Mouse (Mus musculus) stomach, postnatal 0 days (tissue): Measurements from ENCODE around the gene Kif26b. TPM values are rescaled to one million over a fixed set of nuclear protein-coding genes. Genes with fewer than 3 reads are reported as not detected.

Experiments
- ATAC-seq: fragments of 200-750 bp; cut with Nextera tagmentation; 2 replicates; pipeline ENCODE4 v1.8.0; 2017; ENCODE audit not compliant: low FRiP score, low TSS enrichment
- DNase-seq: peaks from one replicate; pipeline ENCODE4 v3.0.0-alpha.2; 2016; ENCODE audit warnings: low spot score
- H3K27ac ChIP-seq: fragments of 300-500 bp; sonication (generic); replicated peaks from 2 replicates; pipeline ENCODE4 v1.5.1; 2014; ENCODE audit warnings: mild to moderate bottlenecking, control low read depth
- H3K27me3 ChIP-seq: fragments of 300-500 bp; sonication (generic); 2 replicates; pipeline ENCODE4 v1.6.1; 2014; ENCODE audit warnings: low read length; ENCODE audit not compliant: control insufficient read depth, insufficient read depth
- H3K36me3 ChIP-seq: fragments of 300-500 bp; sonication (generic); 2 replicates; pipeline ENCODE4 v1.6.1; 2014; ENCODE audit warnings: low read length, mixed read lengths; ENCODE audit not compliant: control insufficient read depth, insufficient read depth
- H3K4me1 ChIP-seq: fragments of 300-500 bp; sonication (generic); replicated peaks from 2 replicates; pipeline ENCODE4 v1.6.1; 2014; ENCODE audit warnings: antibody characterized with exemption; ENCODE audit not compliant: control insufficient read depth, insufficient read depth
- H3K4me2 ChIP-seq: fragments of 300-500 bp; sonication (generic); replicated peaks from 2 replicates; pipeline ENCODE4 v1.6.1; 2014; ENCODE audit warnings: low read depth, mild to moderate bottlenecking, control low read depth, moderate library complexity
- H3K4me3 ChIP-seq: fragments of 300-500 bp; sonication (generic); 2 replicates; pipeline ENCODE4 v1.5.1; 2014; ENCODE audit warnings: low read depth, low read length, control low read depth
- H3K9ac ChIP-seq: fragments of 300-500 bp; sonication (generic); 2 replicates; pipeline ENCODE4 v1.6.1; 2014; ENCODE audit warnings: mild to moderate bottlenecking, low read length, control low read depth, mixed read lengths
- H3K9me3 ChIP-seq: fragments of 300-500 bp; sonication (generic); 2 replicates; pipeline ENCODE4 v1.6.1; 2016; ENCODE audit warnings: low read length; ENCODE audit not compliant: control insufficient read depth
- CTCF ChIP-seq: IDR thresholded peaks from 2 replicates; pipeline ENCODE4 v1.5.1; 2016; ENCODE audit warnings: antibody characterized with exemption, low read depth, mild to moderate bottlenecking, moderate library complexity
- EP300 ChIP-seq: optimal IDR thresholded peaks from 2 replicates; pipeline ENCODE3; 2016; ENCODE audit warnings: antibody characterized with exemption
- WGBS: fragments of 180-500 bp; shearing (Covaris S2); extraction: QIAGEN DNeasy Blood & Tissue Kit; methylation state at CpG from one replicate; pipeline ENCODE4 v1.1.7; 2014; 5-methylcytosine and 5-hydroxymethylcytosine counted together
- polyA plus RNA-seq: library from polyadenylated mRNA; unstranded; fragments of >200 nt; fragmentation: Nextera tagmentation; extraction: Ambion mirVana; gene quantifications from 2 replicates; pipeline ENCODE4 v1.2.1, GENCODE M21; 2015

Gene Kif26b
- polyA plus RNA-seq, 1 experiment from 2014 or later: 0.69 TPM

GRCm38 (mm10) chr1:178644954-178645353 lies 116.0 kb downstream of the Kif26b start:
- 61% methylated on average over 4 of the region's 4 CpGs for WGBS
- Histone ChIP-seq H3K4me1 (no peaks in the 10 kb centered on the region), H3K9ac (no peak overlapping the region), H3K9me3 (no peaks in the 10 kb centered on the region), H3K36me3 (no peaks in the 10 kb centered on the region), H3K4me3 (no peak overlapping the region), H3K4me2 (no peak overlapping the region), H3K27ac (no peak overlapping the region), H3K27me3 (no peaks in the 10 kb centered on the region)
- TF ChIP-seq EP300: no peak
- no peak for DNase-seq
- no peak for ATAC-seq

- no peaks in the 10 kb centered on the region for H3K27me3 ChIP-seq
- 85% methylated on average over 4 of the region's 4 CpGs for WGBS
- no peak for TF ChIP-seq CTCF
- no peak for TF ChIP-seq EP300
- ATAC-seq (no peak), DNase-seq (no peak)
- H3K4me1 ChIP-seq: no peaks in the 10 kb centered on the region
- no peak overlapping the region for H3K9ac ChIP-seq
- no peaks in the 10 kb centered on the region for H3K36me3 ChIP-seq
- no peaks in the 10 kb centered on the region for H3K9me3 ChIP-seq
- no peak overlapping the region for H3K4me3 ChIP-seq
- no peak overlapping the region for H3K4me2 ChIP-seq
- no peak overlapping the region for H3K27ac ChIP-seq
These were observed 117.7 kb downstream of the Kif26b start for GRCm38 (mm10) chr1:178646589-178646988.

GRCm38 (mm10) chr1:178655525-178655924 lies 126.6 kb downstream of the Kif26b start:
- no peaks in the 10 kb centered on the region for H3K9me3 ChIP-seq
- TF ChIP-seq EP300 (no peak), CTCF (no peak)
- H3K4me1 ChIP-seq: no peaks in the 10 kb centered on the region
- no peak overlapping the region for H3K4me3 ChIP-seq
- H3K27me3 ChIP-seq: no peaks in the 10 kb centered on the region
- DNase-seq (no peak), ATAC-seq (no peak)
- H3K27ac ChIP-seq: no peak overlapping the region
- no peaks in the 10 kb centered on the region for H3K36me3 ChIP-seq
- no peak overlapping the region for H3K4me2 ChIP-seq
- H3K9ac ChIP-seq: no peak overlapping the region
- 81% methylated on average over 4 of the region's 4 CpGs for WGBS

- Histone ChIP-seq H3K36me3 (no peaks in the 10 kb centered on the region), H3K4me3 (no peak overlapping the region), H3K4me2 (no peak overlapping the region), H3K4me1 (no peaks in the 10 kb centered on the region), H3K27me3 (no peaks in the 10 kb centered on the region), H3K9me3 (no peaks in the 10 kb centered on the region), H3K27ac (no peak overlapping the region), H3K9ac (no peak overlapping the region)
- TF ChIP-seq EP300: no peak
- no peak for TF ChIP-seq CTCF
- ATAC-seq (no peak), DNase-seq (no peak)
- WGBS: 36% methylated on average over 3 of the region's 3 CpGs
These were observed 132.1 kb downstream of the Kif26b start for GRCm38 (mm10) chr1:178661035-178661434.

- DNase-seq (no peak), ATAC-seq (no peak)
- H3K9ac ChIP-seq: no peak overlapping the region
- H3K36me3 ChIP-seq: no peaks in the 10 kb centered on the region
- WGBS: 26% methylated on average over 5 of the region's 5 CpGs
- no peaks in the 10 kb centered on the region for H3K27me3 ChIP-seq
- no peak overlapping the region for H3K4me3 ChIP-seq
- H3K4me2 ChIP-seq: no peak overlapping the region
- H3K4me1 ChIP-seq: no peaks in the 10 kb centered on the region
- H3K9me3 ChIP-seq: no peaks in the 10 kb centered on the region
- H3K27ac ChIP-seq: no peak overlapping the region
- TF ChIP-seq EP300 (no peak), CTCF (no peak)
These were observed 132.6 kb downstream of the Kif26b start for GRCm38 (mm10) chr1:178661556-178661955.

GRCm38 (mm10) chr1:178663539-178663938 lies 134.6 kb downstream of the Kif26b start:
- no peak for ATAC-seq
- Histone ChIP-seq H3K27ac (no peak overlapping the region), H3K9me3 (no peaks in the 10 kb centered on the region), H3K4me2 (no peak overlapping the region), H3K36me3 (no peaks in the 10 kb centered on the region), H3K4me1 (no peaks in the 10 kb centered on the region), H3K9ac (no peak overlapping the region), H3K4me3 (no peak overlapping the region), H3K27me3 (no peaks in the 10 kb centered on the region)
- DNase-seq: no peak
- no peak for TF ChIP-seq CTCF
- no peak for TF ChIP-seq EP300
- 57% methylated on average over 1 of the region's 1 CpGs for WGBS
